Mouse (Mus musculus) layer of hippocampus, postnatal 14 days (tissue): Measurements from ENCODE around the gene Cbln1. TPM values are rescaled to one million over a fixed set of nuclear protein-coding genes. Genes with fewer than 3 reads are reported as not detected.

Source experiments
- DNase-seq, 2 experiments: peaks; one replicate each; pipeline ENCODE4 v3.0.0; 2021 to 2022; ENCODE audit warnings: low spot score in 2 of 2, mixed read lengths in 1 of 2
- long read RNA-seq, 2 experiments: library from polyadenylated mRNA; stranded (forward); transcript quantifications; one replicate each; pipeline ENCODE4 v2.0.0; 2021
- total RNA-seq, 2 experiments: library from RNA; stranded (reverse); gene quantifications; 2 replicates each; pipeline ENCODE4 v1.2.3; 2021

Gene Cbln1
- total RNA-seq: 1 to 10 TPM; 5.9 to 7.0 TPM
- long read RNA-seq, experiment 1: 0 reads
- long read RNA-seq, experiment 2, partial matches to known transcripts: 1 of 3 reads
- long read RNA-seq, experiment 2, other reads (novel, unspliced or antisense): 0 of 3 reads

- DNase-seq: peak; percentile 78 to 85
These were observed at the start of gene Cbln1 for GRCm38 (mm10) chr8:87472271-87473236. Gene Cbln1 (minus strand): TSS chr8:87472609.

GRCm38 (mm10) chr8:87517132-87517531 is 44.7 kb upstream of the Cbln1 start:
- no peak for DNase-seq

DNA sequence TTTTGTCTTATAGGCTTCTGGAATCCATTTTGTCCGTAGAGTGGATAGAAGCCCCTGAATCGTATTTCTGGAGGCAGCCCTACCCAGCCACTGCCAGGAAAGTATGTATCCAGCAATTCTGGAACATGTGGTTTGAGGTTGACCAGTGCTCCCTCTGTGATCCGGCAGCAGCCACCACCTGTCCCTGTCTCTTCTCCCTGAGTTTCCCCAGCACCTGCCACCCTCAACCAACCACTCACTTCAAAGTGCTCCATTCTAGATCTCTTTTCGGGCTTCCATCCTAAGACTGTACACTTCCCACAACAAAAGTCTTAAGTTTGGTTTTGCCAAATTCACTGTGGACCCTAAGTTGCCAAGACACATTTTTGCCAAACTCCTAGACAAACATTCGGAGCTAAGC is 41.4 kb upstream of the Cbln1 start:
- DNase-seq: no peak

GRCm38 (mm10) chr8:87513350-87513749 is 40.9 kb upstream of the Cbln1 start:
- peak in 1 of 2 experiments; percentile 17 for DNase-seq

- DNase-seq: no peak
These were observed 40.2 kb upstream of the Cbln1 start for GRCm38 (mm10) chr8:87512636-87513035.

- no peak for DNase-seq
These were observed 34.6 kb upstream of the Cbln1 start for GRCm38 (mm10) chr8:87507046-87507445.

GRCm38 (mm10) chr8:87504441-87504840 is 32.0 kb upstream of the Cbln1 start:
- DNase-seq: no peak

DNA sequence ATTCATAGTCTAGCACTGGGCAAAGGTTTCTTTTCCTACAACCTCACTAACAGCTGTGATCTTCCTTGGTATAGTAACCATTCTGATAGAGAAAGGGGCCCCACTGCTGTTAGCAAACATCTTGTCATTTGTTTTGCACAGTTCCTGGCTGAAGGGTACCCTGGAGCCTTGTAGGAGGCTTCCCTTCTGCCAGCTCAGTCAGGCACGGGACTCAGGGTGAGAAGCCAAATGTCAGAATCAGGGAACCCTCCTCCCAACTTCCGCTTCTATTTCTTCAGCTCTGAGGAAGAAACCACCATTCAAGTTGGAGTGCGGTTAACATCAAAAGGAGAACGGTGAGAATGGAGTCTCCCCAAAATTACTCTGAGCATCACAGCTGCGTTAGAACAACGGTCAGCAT is 30.3 kb upstream of the Cbln1 start:
- DNase-seq: no peak

- DNase-seq: no peak
These were observed 25.2 kb upstream of the Cbln1 start for GRCm38 (mm10) chr8:87497641-87498040.

DNA sequence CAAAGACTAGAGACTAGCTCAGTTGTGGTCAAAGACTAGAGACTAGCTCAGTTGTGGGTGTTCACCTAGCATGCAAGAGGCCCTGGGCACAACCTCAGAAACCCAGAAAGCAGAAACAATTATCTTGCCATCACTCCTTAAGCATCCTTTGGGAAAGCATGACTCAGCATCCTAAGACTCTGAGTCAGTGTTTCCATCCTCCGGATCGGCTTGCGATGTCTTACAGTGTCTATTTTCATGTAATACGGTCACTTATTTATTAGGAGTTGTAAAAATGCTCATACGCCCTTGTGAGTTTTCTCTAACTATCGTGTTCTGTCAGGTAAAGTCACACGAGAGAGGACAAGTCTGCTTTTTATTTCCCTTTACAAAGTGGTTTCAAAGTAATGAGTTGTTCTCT is 24.1 kb upstream of the Cbln1 start:
- DNase-seq: no peak

DNA sequence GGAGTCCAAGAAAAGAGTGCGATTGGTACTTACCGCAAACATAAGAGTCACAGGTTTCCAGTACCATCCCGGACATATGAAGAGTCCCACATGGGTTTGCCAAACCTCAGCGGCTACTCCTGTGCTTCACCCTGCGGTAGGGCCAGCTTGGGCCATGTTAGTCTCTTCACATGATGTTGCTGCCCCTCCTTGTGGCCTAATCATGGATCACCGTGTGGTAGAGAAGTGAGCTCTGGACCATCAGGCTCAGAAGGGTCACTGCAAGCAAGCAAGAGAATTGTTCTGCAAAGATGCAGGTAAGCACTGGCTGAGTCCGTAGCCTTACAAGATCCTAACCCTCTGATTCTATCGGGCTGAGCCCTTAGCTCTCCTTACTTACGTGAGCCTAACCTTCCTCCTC is 22.5 kb upstream of the Cbln1 start:
- DNase-seq: no peak

DNA sequence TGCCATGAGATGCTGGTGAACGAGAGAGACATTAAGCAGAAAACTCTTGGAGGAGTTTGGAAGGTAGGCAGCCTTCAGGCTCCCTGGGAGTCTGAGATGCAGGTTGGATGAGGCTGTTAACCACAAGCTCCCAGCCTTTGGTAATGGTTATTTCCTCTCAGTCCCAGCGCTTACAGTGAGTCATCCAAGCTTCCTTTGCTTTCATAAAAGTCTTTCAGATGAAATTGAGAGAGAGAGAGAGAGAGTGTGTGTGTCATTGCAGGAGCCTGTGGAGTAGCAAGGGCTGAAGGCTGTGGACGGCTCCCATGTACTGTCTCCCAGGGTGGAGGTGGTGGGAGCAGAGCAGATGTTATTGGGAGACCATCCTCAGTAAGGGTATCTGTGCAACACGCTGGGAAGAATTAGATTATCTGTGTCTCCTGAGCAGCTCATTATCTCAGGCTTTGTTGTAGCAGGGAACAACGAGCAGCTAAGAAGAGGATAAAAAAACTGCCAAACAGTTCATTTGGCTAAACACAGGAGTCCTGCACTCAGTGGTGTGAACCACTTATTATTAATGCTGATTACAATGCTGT is 17.5 kb upstream of the Cbln1 start:
- no peak for DNase-seq

- DNase-seq: no peak
These were observed 9.0 kb upstream of the Cbln1 start for GRCm38 (mm10) chr8:87481396-87481795.

DNA sequence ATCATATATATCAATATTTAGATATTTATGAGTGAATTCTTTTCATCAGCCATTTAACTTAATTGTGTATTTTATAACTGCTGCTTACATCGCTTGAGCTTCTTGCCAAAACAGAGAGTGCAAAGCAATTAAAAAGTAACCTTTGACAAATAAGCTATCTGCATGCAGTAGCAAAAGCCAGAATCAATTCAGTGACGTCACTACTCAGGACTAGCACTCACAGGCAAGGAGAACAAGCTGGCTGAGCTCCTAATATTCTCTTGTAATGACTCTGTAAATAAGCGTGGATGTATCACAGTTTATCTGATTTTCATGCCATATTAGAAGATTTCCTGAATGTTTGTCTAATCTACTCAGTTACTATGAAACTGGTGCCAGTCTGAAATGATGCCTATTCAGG is 5.8 kb upstream of the Cbln1 start:
- no peak for DNase-seq

DNA sequence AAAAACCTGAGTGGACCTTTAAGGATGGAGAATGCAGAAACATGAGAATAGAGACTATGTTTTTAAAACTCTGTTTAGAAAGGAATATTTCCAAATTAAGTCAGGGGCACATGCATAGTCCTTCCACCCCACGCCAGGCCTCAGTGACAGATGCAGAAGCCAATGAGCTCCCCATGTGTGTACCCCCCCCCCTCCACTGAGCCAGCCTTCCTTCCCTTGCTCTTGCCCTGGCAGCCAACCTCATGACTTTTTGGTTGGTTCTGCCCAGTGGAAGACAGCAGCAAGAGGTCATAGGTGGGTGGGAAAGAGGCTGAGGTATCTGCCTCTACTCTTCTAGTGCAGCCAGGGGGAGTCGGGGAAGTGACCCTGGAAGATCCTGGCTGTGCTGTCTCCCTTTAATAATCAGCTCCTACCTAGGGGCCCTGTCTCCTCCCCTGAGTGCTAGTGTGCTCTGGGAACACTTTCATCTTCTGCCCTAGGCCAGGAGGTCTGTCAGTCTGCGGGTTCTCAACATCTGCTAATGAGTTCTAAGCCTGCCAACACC is 4.8 kb upstream of the Cbln1 start:
- no peak for DNase-seq

DNA sequence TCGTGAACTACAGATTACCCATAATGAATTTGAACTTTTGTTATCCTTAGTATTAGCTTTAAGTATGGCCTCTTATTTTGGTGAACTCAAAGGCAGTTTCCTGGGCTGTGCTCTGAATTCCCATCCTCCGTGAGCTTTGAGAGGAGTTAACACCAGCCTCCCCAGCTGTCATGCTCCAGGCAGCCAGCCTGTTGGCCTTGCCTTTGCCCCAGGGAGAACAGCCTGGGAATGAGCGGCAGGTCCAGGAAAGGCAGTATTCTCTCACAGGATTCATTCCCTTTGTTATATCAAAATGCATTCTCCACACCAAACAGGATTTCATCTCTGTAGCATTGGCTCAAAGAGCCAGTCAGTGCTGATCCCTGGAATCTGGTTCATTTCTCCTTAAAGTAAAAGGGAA is 3.1 kb upstream of the Cbln1 start:
- DNase-seq: no peak

GRCm38 (mm10) chr8:87474379-87474778 is 2.0 kb upstream of the Cbln1 start:
- DNase-seq: no peak

DNA sequence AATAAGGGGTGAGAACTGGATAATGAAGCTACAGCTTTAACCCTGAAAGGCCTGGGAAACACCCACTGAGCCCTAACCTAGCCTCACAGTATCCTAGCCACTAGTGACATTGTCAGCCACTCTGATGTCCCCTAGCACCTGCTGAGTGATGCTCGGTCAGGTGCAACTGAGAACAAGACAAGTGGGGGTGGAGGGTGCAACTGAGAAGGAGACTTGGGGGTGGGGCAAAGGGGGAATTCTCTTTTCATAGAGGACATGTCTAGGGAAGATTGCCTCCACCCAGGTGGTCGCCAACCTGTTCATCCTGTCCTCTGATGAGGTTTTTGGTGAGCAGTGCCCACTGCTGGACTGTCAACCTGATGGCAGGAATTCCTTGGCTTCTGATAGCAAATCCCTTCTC is 1.5 kb upstream of the Cbln1 start:
- DNase-seq: no peak

DNA sequence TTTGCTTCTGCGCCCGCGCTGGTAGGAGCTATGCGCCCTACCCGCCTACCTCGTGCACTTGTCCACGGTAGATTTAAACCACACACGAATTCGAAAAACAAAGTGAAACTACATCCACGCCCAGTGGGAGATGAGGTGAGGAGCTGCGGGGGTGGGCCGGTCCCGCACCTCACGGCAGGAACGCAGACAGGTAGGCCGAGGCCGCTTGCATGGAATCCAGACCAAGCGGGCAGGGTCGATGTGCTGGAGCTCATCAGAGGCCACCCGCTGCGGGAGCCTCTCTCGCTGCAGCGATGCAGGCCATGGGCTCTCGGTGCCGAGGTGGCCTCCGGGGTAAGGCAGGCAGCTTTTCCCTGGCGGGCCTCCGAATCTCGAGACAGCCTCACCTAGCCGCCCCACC is 905 bp upstream of the Cbln1 start:
- DNase-seq: peak in 1 of 2 experiments; percentile 4

DNA sequence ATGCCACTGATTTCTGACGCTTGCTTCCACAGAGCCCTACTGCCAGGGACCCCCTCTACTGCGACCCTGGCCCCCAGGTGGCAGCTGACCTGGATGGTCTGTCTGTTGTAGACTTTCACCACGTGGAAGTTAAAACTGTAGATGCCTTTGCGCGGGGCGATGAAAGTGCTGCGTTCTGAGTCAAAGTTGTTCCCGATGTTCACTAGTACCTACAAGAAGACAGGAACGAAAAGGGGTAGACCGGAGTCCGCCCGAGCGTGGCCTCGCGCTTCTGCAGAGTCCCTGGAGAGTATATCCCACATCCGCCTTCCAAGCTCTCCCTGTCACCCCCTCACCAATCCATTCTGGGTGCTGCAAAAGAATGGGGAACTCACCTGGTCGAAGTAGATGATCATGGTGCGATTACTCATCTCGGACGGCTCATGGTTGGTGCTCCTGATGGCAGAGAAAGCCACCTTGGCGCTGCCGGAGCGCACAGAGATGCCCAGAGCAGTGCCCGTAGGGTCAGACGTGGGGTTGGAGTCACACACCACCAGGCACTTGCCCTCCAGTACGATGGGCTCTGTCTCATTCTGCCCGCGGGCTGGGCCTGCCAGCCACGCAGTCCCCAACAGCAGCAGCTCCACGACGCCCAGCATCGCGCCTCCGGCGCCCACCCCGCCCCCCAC is 672 bp downstream of the Cbln1 start:
- DNase-seq: peak in 1 of 2 experiments; percentile 4

DNA sequence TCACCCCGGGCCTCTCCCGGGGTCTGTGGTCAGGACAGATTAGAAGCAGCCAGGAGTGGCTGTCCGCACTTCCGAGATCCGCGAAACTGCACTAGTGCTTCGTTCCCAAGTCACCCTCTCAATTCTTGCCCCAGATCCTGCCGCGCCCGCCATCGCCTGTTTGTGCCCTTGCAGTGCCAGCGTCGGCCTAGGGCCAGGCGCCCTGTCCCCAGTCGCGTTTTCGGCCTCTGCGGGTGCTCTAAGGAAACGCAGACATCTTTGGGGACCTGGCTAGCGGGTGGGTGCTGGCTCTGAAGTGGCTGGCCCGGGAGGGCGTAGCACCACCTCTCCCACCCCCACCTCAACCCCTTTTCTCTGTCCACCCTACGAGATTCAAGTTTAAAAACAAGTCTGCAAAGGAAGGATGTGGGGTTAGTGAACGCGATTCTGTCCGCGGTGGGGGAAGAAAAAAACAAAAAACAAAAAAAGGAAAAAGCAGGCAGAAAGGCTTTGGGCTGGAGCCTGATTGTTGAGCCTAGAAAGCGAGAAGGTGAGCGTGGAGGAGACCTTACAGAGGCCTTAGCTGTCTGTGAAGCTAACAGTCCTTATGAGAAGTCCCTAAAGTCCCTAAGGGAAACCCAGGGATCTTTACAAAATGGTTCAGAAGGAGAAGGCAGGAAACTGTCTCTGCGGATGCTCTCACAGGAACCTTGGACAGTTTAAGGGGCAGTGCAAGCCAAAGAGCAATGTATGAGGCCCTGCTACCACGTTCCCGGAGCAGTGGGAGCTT is 1.4 kb downstream of the Cbln1 start:
- DNase-seq: no peak
